Mouse (Mus musculus): ENCODE data around the gene Cnn2.

The Cnn2 gene

GRCm38 (mm10) chr10:79969124-79969568, 19.2 kb upstream of the Cnn2 start:
- no peak for DNase-seq (ENCODE audit: low read depth, low spot score)

DNA sequence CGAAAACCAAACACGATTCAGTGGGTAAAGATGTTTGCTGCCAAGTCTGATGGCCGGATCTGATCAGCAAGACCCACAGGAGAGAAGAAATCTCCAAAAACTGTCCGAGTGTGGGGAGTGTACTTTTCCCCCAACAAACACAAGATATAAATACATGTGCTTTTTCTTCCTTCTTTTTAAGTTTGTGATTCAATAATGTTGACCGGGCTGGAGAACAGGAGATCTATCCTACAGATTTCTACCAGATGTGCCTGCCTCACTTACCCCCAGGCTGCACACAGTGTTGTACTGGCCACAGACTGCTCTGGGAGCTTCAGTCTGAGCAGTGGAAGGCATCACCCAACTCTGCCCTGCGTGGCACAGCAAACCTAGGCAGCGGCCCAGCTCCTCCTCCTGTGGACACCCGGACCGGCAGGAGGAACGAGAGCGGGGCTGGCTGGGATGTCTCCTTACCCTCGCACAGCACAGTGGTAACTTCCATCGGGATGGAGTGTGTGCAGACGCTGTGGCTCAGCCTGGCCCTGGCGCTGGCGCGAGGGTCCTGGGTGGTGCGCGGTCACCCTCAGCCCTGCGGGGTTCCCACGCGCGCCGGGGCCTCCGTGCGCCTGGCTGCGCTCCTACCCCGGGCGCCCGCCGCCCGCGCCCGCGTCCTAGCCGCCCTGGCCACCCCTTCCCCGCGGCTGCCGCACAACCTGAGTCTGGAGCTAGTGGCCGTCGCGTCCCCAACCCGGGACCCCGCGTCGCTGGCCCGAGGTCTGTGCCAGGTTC, 17.8 kb upstream of the Cnn2 start, which contains the start of gene Grin3b:
TSS of gene Grin3b (plus strand) at position 301 of the 768 bp plus-strand sequence.
- DNase-seq (ENCODE audit: low read depth, low spot score) = no peak

GRCm38 (mm10) chr10:79971183-79971497, 17.2 kb upstream of the Cnn2 start:
- DNase-seq (ENCODE audit: low read depth, low spot score) = no peak

- no peak for DNase-seq (ENCODE audit: low read depth, low spot score)
Observed at GRCm38 (mm10) chr10:79972831-79973230, 15.6 kb upstream of the Cnn2 start.

- no peak for DNase-seq (ENCODE audit: low read depth, low spot score)
Observed at GRCm38 (mm10) chr10:79974087-79974486, 14.3 kb upstream of the Cnn2 start.

- DNase-seq (ENCODE audit: low read depth, low spot score) = no peak
Observed at GRCm38 (mm10) chr10:79974668-79975067, 13.7 kb upstream of the Cnn2 start.

- no peak for DNase-seq (ENCODE audit: low read depth, low spot score)
Observed at GRCm38 (mm10) chr10:79976071-79976721, 12.2 kb upstream of the Cnn2 start.

DNA sequence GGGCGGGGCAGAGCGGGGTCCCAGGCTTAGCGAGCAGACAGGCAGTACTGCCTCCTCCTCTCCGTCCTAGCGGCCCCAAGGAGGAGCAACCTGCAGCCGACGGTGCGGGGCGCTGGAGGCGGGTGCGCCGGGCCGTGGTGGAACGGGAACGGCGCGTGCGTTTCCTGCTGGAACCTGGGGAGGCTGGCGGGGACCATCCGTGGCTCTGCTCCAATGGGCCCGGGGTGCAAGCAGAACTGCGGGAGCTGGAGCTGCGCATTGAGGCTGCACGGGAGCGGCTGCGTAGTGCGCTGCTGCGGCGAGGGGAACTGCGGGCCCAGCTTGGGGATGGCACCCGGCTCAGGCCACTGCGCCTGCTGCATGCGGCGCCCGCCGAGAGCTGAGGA, 11.7 kb upstream of the Cnn2 start:
- no peak for DNase-seq (ENCODE audit: low read depth, low spot score)

DNA sequence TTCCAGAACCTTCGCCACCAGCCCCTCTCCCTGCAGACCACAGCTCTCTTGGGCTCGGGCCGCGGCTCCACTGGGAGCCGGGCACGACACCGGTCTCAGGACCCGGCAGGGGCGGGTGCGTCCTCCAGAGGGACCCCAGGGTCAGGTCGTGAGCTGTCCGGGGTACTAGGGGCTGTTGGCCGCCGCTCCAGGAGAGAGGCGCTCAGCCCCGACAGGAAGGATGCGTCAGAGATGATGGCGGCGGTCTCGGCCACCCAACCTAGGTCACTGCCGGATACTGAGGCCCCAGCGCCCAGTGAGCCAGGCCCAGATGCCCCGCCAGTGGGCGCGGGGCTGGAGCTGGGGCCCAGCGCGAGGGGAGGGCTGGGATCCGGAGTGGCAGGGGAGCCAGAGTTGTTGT, 11.1 kb upstream of the Cnn2 start:
- no peak for DNase-seq (ENCODE audit: low read depth, low spot score)

DNA sequence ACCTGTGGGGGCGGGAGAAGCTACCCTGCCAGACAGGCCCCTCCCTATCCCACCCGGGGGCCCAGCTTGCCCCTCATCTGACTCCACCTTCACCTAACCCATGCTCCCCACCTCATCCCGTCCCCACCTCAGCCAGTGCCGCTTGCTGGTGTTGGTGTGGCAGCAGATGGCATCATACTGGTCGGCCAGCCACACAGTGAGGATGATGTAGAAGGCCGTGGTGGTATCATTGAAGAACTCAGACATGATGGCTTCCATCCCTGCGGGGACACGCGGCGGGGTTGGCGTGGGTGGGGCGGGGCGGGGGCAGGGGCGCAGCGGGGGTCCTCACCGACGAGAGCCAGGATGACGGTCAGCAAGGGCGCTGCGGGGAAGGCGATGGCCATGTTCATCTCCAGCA, 10.3 kb upstream of the Cnn2 start:
- DNase-seq (ENCODE audit: low read depth, low spot score) = no peak

- no peak for DNase-seq (ENCODE audit: low read depth, low spot score)
Observed at GRCm38 (mm10) chr10:79979401-79980155, 8.8 kb upstream of the Cnn2 start.

DNA sequence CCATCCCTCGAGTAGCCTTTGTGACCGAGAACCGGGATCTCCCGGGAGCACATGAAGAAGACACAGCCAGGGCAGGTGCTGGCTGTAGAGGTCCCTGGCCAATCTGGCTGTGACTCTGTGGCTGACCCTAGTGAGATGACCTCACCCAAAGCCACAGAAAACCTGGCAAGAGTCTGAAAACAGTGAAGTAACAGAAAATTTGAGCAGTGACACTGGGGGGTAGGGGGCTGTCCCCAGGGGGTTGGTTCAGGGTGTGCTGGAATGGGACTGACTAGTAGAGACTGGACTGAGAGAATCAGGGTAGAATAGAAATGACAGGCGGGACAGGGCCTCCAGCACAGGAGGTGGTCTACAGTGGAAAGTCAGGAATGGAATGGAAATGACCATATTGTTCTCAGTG, 5.2 kb upstream of the Cnn2 start:
- DNase-seq (ENCODE audit: low read depth, low spot score) = no peak

DNA sequence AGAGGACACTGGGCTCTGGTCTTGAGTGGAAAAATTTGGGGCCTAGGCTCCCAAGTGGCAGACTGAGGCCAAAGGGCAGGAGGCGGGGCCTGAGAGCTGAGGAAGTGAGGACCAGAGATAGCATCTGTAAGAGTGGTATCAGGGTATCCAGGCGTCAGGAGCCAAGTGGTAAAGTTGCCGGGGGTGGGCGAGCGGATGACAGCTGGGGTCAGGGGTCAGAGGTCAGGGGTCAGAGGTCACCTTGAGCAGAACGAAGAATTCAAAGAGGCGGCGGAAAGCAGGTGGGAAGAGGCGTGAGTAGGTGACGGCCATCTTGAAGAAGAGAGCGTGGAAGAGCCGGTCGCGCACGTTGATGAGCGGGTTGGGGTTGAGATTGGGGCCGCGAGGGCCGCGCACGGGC, 4.7 kb upstream of the Cnn2 start:
- DNase-seq (ENCODE audit: low read depth, low spot score) = peak; percentile 77

- peak; percentile 97 for DNase-seq (ENCODE audit: low read depth, low spot score)
Observed at GRCm38 (mm10) chr10:79984195-79984816, 4.1 kb upstream of the Cnn2 start, which contains the start of gene Tmem259. TSS of gene Tmem259 (minus strand) at chr10:79984330.

DNA sequence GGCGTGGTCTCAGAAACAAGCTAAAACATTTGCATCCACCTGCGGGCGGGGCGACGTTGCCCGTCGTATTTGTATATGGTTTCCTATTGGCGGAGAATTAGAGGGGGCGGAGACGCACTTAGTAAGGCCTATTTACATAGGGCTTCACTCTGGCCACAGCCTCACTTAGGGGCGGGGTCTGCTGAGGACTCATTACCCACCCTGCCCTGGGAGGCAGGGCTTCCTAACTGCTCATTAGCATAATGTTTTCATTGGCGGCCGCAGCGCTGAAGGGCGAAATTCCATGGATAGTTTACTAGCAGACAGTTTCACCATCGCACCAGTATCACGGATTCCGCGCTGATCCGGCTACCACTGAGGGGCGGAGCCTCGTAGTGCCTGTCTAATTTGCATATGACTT, 3.5 kb upstream of the Cnn2 start:
- peak; percentile 100 for DNase-seq (ENCODE audit: low read depth, low spot score)

DNA sequence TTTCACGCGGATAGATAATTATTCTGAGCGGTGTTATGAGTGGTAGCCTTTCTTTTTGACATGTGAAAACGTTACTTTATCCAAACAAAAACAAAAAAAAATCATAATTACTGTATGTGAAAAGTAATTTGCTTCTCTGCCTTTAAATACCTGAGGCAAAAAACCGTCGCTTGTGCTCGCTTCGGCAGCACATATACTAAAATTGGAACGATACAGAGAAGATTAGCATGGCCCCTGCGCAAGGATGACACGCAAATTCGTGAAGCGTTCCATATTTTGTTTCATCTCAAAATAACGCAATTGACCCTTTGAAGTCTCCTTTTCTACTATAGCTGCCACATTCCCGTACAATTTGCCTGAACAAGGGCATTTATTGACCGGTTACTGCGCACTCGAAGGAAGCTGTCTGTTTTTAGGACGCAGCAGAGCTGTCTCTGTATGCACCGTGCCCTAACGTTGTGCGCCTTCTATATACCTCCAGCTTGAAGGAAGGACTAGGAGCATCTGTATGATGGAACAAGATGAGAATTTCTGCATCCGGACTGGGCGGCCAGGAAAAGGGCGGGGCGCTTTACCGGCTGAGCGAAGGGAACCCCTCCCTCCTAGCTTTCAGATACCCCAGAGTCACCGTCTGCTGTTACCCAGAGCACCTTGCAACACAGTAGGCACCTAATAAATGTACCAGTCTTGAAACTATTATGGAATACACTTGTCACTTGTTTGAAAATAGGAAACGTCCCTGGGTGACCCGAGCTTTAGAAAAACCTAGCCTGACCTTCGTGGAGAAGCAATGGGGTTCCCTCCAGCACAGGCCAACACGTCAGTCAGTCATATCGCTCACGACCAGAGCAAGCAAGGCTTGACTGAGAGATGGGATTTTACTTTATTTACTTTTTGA, 2.8 kb upstream of the Cnn2 start:
- DNase-seq (ENCODE audit: low read depth, low spot score) = peak; percentile 91

DNA sequence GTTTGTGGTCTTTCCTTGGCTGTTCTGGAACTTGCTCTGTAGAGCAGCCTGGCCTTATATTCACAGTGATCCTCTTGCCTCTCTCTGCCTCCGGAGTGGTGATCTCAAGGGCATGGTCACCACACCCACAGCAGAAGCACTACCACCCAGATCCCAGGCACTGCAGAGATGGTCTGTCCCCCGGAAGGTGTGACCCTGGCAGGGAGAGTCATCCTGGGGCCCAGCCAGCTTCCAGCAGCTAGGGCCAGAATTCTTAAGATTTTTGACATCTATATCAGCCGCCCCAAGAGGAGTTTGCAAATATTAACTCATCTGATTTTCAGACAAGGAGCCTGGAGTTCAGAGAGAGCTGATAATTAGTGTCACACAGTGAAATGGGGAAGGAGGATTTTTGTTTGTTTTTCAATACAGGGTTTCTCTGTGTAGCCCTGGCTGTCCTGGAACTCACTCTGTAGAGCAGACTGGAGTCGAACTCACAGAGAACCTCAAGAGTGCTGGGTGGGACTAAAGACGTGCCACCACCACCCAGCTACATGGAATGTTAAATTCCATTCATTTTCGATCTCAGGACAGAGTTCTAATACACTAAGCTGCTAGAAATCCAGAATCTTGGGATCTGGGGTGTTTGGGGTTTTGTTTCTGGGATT, 2.0 kb upstream of the Cnn2 start:
- peak; percentile 57 for DNase-seq (ENCODE audit: low read depth, low spot score)

DNA sequence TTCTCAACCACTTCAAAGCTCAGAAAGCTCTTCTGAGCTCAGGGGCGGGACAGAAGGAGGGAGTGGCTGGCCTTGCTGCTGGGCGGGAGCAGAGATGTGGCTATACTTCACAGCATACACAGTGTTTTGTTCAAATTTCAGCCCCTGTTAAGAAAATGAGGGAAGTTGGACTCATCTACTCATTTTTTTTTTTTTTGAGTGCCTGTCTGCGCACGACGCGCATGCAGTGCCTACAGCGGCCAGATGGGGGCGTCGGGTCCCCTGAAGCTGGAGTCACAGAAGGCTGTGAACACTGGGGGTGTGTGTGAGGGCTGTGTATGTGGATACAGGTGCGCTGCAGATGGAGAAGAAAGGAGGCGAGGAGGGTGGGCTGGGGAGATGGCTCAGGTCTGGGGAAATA, 1.4 kb upstream of the Cnn2 start:
- DNase-seq (ENCODE audit: low read depth, low spot score) = peak; percentile 96

DNA sequence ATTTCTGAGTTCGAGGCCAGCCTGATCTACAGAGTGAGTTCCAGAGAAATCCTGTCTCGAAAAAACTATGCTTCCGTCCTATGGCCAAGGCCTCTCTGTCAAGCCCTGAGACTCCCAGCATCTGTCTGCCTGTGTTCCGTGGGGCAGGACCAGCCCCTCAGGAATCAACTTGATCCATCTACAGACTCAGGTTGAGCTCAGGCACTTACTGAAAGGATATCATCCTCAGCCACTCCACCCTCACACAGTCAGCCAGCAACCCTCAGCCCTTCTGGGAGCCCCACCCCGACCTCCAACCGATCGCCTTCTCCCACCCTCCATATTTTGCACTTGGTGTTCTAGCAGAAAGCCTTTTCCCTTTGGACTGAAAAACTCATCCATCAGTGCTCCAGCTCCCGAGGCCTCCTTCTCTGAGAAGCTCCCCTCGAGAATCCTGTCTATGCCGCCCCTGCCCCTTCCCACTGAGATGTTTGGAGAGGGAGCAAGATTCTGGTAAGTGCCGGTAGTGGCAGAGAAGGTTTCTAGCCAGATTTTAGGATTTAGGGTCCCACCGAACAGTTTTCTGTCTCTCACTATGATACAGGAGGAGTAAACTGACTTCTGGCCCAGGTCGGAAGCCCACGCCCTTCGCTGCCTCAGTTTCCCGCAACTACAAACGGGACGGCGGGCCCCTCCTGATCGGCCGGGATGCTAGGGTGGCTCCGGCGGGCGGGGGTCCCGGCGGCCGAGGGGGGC, 446 bp upstream of the Cnn2 start:
- DNase-seq (ENCODE audit: low read depth, low spot score) = peak; percentile 41

DNA sequence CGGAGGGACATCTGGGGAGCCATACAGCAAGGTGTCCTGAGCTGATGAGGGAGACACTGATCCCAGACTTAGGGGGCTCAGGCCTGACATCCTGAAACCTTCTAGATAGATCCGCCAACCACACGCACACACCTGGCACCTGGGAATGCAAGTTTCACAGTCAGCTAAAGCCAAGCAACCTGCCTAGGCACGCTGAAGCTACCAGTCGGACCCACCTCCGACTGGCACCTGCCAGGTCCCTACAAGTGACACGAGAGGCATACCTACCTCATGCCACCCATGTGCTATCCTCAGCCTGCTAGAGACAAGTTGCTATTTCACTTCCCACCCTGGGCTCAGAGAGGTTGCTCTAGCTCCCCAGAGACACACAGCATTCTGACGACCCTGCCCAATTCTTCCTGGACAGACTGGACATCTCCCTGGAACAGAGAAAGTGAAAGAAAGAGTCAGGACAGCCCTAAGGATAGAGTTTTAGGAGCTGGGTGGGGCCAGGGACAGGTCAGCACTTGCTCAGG, 945 bp downstream of the Cnn2 start:
- DNase-seq (ENCODE audit: low read depth, low spot score) = no peak

Measured in A20 (cell line).